Mouse (Mus musculus) heart, postnatal 4 days (tissue): ENCODE measurements at regions not wholly inside any gene's neighbourhood (a gene's known extent, or its start where the extent isn't known, plus 50 kb on each side); places are given as distances from the start of the nearest gene placed in this dataset.

ENCODE experiments used
- DNase-seq: peaks from one replicate; pipeline ENCODE4 v3.0.0; 2021

DNA sequence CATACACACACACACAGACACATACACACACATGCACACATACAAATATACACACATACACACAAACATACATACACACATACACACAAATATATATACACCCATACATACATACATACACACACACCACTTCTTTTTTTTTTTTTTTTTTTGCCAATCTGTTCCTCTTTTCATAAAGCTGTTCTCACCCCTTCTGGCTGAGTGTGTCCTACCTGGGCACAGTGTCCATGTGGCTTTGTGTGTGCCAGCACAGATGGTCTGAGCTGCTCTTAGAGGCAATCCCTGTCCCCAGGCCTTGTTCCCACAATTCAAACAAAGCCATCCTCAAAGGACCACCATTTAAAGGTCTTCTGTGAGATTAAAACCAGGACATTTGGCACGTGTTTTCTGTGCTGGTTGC is 127.6 kb upstream of the Prep start:
- no peak for DNase-seq

DNA sequence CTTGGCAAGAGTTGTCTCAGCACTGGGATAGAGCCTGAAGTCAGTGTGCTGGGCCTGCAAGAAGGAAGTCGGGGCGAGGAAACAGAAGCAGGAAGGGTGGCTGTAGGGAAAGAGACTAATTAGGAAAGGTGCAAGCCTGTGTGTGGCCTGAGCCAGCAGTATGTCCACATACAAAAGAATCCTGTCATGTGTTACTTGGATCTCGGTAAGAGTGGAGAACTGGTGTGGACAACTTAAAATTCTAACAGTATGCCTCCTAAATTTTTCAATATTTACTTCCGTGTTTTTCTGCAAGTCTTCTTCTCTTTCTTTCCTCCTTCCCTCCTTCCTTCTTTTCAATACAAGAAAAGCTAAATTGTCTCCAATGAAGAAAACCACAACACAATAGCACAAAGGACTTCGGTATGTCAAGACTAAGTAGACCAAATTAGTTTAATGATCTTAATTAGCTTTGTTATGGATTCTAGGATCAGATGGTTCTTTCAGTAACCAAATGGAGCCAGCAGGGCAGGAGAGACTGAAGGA is 130.0 kb upstream of the Prep start:
- no peak for DNase-seq

DNA sequence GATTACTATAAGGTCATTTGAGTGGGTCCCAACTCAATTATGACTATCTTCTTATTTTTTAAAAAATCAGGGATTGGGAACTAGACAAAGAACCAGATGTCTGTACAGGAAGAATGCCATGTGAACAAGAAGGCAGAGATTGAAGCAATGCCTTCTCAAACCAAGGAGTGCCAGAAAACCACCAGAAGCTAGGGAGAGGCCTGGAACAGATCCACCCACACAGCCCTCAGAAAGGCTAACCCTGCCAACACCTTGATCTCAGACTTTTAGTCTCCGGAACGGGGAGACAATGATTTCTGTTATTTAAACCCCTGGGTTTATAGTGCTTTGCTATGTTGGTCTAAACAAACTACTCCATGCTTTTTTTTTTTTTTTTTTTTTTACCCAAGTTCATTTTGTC is 136.2 kb upstream of the Prep start:
- no peak for DNase-seq

DNA sequence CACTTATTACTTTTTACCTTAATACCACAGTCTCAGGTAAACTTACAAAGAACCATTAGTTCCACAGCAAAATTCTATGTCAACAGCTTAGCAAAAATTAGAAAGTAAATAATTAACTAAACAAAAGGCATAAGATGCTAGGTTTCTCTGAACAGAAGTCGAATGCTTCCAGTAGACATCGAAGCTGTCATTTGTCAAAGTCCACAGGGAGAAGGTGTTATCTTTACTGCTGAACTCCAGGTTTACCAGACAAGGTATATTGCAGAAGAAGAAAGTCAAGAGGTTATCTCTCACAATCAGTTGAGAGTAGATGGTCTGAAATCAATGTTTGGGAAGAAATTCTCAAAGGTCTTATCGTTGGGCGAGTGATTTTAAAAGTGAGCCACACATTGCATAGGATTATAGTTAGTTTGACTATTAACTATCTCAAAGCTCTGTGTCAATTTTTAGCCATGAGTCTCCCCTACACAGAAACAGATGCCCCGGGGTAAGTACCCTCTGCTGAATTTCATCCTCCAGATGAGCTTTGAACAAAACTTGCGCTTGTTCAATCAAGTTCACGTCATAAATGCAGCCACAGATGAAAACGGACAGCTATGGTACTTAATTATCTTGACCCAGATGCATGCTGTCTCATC is 153.1 kb upstream of the Prep start:
- DNase-seq = no peak

DNA sequence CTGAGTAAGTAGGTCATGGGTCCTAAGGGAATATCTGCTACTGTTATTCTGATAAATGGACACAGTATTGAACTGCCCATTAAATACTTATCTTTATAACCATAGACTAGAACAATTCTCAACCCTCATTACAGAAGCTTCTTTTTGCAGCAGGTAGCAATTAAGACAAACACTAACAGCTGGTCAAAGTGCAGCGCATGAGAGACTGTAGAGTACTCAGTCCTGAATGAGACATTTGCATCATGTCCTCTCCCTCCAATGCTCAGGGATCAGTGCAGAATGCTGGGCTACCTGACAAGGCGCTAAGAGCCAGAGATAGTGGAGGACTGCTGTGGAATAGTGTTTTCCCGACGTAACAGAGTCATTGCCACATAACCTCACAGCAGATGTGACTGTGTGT is 162.5 kb upstream of the Prep start:
- no peak for DNase-seq

DNA sequence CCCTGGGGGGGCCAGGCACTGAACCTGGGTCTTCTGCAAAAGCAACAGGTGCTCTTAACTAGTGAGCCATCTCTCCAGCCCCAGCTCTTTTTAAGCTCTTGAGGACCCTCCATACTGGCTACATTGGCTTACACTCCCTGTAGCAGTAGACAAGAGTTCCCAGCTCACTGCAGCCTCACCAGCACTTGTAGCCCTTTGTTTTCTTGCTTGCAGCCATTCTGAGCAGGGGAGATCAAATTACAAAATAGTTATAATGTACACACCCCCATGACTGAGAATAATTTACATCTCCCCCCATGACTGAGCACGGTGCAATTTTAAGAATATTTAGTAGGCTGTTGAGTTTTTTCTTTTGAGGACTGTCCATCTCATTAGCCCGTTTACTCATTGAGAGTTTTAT is 165.8 kb upstream of the Prep start:
- DNase-seq = no peak

DNA sequence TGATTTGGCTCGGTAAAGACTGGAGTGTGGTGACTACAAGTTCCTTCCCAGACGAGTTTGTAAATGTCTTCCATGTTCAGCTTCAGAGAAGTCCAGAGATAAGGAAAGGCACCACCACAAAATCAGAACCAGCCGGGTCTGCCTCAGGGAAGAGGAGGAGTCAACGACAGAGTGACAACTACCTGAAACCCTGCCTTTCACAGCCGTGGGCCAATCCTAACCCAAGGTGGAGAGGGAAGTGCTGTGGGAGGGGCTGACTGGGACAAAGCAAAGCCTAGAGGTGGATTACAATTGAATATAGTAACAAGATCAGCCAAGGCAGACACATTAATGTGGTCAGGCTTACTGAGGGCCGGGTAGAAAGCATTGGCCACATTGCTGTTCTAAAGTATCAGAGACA is 174.9 kb upstream of the Prep start:
- no peak for DNase-seq

DNA sequence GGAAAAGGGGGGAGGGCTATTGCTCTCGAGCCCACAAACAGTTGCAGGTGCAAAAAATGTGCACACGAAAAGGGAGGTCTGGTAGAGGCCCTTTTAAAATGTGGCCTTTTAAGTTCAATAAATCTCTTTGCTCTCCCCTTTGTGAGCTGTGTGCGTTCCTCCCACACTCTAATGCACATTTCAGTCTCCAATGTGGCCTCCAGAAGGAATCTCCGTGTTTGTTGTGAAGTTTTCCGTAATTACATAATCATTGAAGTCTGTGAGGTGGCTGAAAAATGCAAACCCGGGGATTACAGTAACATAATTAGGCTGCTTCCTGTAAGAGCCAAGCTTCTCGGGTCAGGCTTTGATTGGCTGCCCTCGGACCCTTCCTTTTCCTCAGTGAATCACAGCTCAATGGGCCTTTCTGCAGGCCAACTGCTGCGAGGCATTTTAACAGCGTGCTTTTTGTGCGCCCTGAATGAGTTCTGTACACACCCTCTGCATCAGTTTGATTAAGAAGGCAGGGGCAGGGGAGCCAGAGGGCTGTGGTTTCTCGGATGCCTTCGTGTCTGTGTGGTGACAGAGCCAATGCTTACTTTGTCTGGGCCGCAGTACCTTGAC is 179.8 kb upstream of the Prep start:
- DNase-seq = no peak

DNA sequence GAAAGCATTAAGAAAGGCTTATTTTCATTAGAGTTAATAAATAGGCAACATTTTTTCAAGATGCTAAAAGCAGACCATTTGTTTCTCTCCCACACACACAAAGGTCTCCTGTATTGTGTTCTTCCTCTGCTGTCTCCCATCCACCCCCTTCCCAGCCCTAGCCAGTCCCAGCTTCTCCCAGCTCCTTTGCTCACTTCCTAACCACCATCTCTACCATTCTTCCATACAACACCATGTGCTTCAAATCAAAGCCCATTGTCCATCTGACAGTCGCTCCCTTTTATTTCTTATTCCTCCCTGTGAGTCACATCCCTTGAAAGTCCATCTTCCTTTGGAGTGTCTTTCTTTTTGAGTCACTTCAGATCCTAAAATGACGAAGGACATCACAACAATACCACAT is 185.0 kb upstream of the Prep start:
- no peak for DNase-seq

DNA sequence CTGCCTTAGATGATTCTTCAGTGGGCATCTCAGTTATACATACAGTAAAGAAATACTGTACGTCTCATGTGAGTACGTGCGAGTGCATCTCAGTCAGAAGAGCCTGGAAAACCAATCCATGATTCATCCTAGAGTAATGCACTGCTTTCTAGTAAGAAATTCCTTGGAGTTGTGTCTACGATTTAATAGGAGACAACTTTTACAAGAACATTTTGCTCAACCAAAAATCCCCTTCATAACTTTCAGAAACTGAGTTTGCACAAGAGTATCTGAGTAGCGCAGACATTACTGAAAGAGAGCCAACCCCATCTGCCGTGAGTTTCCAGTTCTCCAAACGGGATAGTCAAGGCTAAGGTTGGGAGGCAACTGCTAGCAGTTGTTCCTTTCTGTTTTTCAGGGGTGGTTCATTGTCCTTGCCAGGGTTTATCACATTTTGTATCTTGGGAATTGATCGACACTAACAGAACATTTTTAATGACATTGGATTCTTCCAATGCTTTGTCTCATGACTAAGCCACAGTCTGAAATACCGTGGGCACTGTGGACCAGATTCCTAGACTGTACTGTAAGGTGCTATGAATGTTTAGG is 189.8 kb upstream of the Prep start:
- DNase-seq = no peak

DNA sequence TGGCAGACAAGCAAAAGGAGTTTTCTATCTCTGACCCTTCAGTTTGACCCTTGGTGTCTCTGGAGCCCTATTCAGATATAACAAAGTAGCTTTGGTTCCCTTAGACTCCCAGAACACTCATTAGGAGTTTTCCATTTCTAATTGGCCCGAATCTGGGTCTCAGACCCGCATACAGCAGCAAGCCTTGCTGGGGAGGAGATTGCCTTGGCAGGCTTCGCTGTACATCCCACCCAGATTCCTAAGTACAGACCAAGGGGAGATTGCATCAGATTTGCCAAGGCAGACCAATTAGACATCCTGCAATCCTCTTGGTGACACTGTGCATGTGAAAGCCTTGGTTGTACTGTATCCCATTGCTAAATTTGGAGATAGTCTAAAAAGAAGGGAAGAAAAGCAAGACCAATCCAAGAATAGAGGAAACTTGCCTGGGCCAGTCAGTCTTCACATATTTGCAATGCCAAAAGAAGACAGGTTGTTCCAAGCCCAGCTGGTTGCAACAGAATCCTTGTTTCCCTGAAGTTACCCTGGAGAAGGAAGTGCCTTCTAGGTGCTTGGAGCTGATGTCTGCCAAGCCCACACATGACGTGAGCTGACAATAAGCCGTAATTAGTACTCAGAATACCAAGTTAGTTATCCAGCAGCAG is 193.2 kb upstream of the Prep start:
- no peak for DNase-seq

DNA sequence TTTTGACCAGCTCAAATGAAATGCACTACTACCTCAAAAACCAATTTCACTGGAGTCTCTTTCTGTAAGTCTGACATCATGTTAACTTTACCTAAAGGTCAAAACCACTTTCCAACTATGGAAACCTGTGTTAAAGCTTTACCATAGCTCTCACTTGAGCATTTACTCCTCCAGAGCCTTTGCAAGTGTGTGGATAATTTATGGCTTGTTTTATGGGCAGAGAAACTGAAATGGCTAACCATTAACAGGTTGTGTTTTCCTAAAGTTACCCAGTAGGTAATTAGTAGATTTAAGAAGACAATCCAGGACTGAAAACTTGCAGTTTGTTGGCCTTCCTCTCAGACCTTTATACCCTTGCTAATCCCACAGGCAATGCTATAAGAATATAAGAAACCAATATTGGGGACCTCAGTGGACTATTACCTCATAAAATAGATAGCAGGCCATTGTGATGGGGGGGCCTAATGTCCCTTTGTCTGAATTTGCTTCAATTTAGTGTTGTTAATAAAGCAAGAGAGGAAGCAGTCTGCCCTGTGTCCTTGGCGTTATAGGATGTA is 202.7 kb upstream of the Prep start:
- no peak for DNase-seq

DNA sequence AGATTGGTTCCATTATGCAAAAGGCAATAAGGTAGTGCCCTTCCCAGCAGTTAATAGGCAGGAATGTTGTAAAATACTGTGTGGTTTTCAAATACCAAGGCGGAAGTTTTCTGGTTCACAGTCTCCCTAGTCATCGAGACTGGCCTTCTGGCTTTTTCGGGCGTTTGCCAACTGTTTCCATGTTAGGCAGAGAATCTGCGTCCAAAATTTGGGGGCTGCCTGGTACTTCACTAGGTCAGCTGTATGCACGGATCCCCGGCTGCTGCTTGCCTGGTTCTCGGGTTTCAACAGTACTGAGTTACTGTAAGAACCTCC is 204.7 kb upstream of the Prep start:
- DNase-seq = no peak

DNA sequence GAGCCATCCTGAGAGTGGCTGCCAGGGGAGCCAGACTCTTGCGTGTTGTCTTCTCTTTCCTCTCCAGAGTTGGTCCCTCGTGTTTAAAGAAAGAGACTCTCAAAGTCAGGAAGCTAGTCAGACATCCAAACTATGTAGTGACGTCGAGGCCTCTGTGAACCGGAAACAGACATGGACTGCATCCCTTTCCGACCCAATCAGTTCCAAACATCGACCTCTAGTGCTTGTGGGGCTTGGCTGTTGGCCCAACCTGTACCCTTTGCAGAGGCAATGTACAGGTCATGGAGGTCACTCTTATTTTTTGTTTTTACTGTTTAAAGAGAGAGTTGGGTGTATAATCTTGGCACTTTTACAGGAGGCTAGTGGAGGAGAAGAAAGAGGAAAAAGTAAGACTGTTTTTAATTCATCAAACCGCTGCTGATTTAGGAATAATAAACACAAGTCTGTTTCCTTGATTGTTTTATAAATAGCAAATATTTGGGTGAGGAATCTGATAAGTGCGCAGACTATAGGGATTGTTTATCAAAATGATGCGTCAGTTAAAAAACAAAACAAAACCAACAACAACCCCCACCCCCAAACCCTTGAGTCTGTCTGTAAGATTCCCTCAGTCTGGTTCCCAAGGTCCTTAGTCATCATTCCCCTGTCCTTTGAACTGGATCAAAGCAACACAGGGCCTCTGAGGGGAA is 205.2 kb upstream of the Prep start:
- DNase-seq = peak; percentile 36

DNA sequence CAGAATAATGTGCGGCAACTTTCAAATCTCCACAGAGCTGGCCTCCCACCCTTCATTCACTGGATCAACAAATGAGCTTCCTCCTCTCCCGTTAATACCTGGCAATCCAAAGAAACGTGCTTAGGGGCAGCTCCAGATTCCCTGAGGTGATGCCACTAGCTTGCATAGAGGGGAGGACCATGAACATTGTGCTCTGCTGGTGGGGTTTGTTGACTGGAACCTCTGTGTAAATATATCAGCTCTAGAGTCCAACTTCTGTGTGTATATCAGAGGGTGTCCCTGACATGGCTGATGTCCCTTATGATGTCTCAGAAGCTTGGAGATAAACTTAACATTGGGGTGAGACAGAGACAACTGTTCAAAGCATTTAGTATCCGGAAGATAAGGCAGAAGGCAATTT is 209.6 kb upstream of the Prep start:
- DNase-seq = no peak

DNA sequence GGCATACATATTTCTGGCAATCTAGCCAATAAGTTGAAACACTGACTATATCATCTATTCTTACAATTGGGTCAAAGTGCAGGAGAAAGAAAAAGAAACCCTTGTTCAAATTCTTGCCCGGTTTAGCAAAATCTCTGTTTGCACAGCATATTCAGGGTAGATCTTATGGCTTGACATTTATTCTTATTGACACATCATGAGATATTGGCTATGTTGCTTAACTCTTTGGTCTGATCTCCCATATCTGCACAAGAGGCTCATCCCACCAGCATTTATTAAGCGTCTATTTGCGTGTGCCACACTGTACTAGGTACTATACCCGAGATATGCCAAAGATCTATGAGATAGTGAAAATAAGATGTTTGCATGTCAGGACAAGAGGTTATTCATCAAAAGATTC is 212.9 kb upstream of the Prep start:
- DNase-seq = no peak

DNA sequence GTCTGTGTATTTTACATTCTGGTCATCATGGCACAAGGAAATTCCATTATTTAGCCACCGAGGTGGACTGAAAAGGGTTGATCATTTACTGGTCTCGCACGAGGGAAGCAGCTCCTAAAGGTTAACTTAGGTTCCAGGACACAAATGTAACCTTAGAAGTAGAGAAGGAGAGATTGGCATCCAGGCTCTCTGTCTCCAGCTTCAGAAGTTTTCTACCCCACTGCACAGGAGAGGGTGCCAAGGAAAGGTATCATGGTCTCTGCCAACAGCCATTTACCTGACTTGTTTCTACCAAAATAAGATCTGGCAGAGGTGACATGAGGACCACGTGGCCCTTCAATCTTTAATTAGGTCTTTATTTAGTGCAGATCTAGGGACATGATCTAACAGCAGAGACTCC is 218.0 kb upstream of the Prep start:
- DNase-seq = no peak

DNA sequence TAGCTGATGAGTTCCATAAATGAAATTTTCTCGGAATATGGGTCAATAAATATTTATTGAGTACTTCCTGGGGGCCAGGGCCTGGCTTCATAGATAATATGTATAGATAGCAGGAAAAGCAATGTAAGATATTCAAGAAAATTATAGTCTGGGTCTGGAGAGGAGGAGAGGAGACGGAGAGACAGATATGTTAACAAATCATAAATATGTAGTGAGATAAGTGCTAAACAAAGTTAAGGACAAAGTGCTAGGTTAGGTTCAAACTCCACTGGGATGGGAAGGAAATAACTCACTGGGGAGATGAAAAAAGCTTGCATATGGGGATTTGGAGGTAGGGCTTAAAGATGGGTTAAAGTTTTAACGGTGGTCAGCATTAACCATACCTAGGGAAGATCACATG is 220.2 kb upstream of the Prep start:
- DNase-seq = no peak

DNA sequence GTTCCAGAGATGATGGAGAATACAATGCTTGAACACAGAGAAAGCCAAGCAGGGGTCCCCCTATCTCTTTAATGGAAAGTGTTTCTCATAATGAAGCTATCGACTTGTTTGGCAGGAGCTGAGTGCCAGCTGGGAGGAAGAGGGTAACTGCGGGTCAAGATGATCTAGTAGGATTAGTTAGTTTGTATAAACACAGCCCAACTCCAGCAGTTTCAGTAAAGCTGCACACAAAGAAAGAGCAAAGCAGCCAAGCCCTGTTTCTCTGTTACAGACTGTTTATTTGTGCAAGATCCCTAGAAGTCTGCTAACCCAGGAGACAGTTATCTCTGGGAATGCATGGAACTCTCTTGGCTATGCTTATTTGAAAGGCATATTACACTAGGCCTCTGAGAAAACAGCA is 220.9 kb upstream of the Prep start:
- no peak for DNase-seq

DNA sequence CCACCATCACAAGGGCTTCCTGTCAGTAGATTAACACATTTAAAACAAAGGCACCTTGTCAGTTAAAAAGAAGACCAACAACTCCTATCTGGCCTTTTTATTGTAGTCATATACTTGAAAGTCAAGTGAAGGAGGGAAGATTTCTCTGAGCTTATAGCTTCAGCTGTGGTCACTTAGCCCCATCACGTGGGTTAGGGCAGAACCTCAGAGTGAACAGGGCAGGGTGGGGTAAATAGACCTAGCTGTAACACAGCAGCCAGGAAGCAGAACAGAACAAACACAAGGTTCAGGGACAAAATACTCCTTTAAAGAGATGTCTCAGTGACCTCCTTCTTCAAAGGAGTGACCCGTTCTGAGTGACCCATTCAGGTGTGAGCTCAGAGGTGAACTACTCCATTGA is 226.6 kb upstream of the Prep start:
- DNase-seq = no peak

DNA sequence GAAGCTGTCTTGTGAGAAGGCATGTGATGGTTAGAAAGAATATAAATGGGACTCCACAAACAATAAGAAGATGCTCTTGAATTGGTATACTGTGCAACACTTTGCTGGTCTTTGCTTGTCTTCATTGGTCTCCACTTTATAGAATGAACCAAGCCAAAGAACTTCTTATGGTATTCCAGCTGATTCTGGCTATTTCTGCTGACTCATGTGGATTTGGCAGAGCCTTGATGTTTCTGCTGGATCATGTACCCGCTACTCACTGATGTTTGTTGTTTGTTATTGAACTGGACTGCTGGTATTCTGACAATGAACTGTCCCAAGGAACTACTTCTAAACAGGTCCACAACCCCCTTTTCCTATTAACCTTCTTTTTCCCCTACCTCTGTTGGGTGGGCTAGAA is 234.5 kb upstream of the Prep start:
- no peak for DNase-seq

DNA sequence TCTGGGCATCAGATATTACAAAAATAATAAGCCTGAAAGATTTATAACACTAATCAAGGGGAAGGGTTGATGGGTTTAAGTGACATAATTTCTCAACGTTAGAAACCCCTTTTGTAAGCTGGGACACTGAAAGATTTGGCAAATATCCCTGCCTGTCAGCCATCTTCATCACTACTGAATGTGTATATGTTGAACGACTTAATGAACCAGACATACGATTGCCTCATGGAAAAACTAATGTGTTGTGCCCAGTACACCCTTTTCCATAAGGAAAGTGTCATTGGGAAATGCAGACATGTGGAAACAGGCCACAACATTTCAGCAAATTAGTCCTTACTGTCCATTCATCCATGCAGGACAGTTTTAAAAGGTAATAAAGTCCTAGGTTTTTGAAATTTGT is 240.7 kb upstream of the Prep start:
- no peak for DNase-seq

DNA sequence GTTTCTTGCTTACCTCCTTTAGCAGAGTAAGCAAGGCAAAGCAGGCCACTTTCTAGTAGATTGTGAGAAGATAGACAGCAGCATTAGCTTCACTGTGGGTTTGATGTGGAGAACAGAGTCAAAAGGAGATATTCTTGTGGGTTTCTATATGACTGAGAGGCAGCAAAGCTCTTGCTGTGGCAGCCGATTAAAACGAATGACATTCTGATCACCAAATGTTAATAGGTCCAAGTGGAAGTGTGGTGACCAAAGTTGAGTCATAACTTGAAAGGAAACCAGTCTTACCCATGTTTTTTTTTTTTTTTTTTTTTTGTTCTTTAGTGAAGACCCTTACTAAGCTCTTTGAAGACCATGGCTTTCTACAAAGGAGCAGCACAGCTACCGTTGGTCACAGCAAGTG is 245.3 kb upstream of the Prep start:
- no peak for DNase-seq
